Mouse (Mus musculus) ovary, postnatal 14 days (tissue): ENCODE measurements around the gene Gm49333.
A peak's percentile ranks its signal among the peaks of the same experiment; 100 is the strongest.

Source experiments
- DNase-seq: peaks from one replicate; pipeline ENCODE4 v3.0.0; 2022; ENCODE audit warnings: low spot score

Gm49333 gene

GRCm38 (mm10) chr16:20611357-20612227, at the start of gene Gm49333, which contains the start of the genes Eef1akmt4 and Alg3:
Gene Gm49333, plus strand, starts transcription at chr16:20611610.
Gene Eef1akmt4, plus strand, starts transcription at chr16:20611593.
Gene Alg3, minus strand, starts transcription at chr16:20611735.
- DNase-seq = peak; percentile 71

- no peak for DNase-seq
Measured at GRCm38 (mm10) chr16:20565075-20565474, 46.3 kb upstream of the Gm49333 start.

GRCm38 (mm10) chr16:20589366-20589938, 22.0 kb upstream of the Gm49333 start, which contains the start of gene Vwa5b2:
Gene Vwa5b2, plus strand, starts transcription at chr16:20589471.
- no peak for DNase-seq

- DNase-seq = no peak
Measured at GRCm38 (mm10) chr16:20589939-20590679, 21.3 kb upstream of the Gm49333 start.

GRCm38 (mm10) chr16:20590680-20591038, 20.8 kb upstream of the Gm49333 start:
- no peak for DNase-seq

GRCm38 (mm10) chr16:20591076-20591705, 20.2 kb upstream of the Gm49333 start:
- DNase-seq = no peak

GRCm38 (mm10) chr16:20595060-20595673, 16.2 kb upstream of the Gm49333 start:
- no peak for DNase-seq

DNA sequence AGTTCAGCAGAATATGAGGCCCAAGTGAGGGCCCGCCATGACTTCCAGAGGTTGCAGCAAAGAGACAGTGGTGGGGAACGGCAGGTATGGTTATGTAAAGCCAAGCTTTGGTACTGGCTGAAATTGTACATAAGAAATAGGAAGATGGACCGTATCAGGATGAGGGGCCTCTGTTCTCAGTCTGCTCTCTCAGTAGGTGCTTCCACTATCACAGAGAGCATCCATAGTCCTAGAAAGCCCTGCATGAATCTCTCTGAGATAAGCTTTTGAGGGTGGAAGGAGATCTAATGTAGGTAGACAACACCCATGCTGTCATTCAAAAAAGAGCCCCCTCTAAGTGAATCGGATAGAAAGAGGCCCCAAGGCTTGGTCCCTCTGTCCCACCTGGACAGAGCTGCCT, 15.7 kb upstream of the Gm49333 start:
- DNase-seq = no peak

GRCm38 (mm10) chr16:20596687-20597441, 14.5 kb upstream of the Gm49333 start:
- no peak for DNase-seq

DNA sequence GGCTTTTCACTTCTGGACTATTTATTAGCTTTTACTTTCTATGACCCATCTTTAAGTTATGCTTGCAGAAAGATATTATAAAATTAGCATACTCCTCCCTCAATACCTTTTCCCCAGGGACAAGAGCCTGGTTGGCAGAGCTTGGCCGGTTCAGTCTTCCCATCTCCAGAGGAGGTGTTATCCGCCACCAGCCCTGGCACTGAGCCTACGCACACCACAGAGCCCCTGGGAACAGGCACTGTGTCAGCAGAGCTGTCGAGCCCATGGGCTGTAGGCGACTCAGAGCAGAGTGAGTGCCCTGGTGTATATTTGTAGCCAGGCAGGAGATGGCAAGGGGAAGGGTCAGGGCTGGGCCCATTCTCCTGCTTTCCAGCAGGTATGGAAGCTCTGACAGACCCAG, 10.9 kb upstream of the Gm49333 start:
- no peak for DNase-seq

DNA sequence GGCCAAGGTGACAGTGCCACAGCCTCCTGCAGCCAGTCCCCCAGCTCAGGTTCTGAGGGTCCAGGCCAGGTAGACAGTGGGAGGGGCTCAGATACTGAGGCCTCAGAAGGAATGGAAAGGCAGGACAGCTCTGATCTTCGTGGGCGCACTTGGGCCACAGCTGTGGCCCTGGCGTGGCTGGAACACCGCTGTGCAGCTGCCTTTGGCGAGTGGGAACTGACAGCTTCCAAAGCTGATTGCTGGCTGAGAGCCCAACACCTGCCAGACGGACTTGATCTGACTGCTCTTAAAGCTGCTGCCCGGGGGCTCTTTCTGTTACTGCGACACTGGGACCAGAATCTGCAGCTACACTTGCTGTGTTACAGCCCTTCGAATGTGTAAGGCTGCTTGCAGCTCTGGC, 6.7 kb upstream of the Gm49333 start:
- DNase-seq = no peak

DNA sequence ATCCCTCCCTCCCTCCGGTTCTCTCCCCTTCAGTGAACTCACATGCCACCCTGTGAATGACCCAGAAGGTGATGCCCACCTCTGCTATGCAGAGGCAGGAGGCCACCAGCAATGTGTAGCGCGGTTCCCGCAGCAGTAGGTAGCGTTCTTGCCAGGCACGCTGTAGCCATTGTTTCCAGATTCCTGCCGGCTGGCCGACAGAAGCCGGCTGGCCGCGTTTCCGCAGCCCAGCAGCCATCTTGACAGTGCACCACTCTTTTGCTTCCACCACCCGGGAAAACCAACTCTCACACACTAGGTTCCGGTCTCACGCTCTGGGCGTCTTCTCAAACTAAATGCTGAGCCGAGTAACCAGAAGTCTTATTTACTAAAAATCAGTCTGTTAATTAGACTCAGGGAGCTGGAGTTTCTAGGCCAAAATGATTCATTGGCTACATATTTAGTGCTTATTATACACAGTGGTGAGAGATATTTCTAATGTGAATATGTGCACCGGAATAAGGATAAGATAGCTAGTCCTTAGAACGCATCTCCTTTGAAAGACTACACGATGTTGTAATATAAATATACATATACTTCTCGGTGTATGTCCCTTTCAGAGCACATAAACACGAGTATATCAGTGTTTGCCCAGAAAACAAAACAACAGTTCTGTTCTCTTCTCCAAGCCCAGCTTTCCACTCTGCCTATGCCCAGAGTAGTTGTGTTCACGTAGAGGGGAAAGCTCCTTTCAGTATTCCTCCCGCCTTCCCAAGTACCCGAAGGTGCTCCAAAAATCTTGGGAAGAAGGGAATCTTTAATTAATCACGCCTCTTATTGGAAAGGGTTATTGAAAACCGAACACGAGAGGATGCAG, 681 bp upstream of the Gm49333 start:
- DNase-seq = peak; percentile 75

DNA sequence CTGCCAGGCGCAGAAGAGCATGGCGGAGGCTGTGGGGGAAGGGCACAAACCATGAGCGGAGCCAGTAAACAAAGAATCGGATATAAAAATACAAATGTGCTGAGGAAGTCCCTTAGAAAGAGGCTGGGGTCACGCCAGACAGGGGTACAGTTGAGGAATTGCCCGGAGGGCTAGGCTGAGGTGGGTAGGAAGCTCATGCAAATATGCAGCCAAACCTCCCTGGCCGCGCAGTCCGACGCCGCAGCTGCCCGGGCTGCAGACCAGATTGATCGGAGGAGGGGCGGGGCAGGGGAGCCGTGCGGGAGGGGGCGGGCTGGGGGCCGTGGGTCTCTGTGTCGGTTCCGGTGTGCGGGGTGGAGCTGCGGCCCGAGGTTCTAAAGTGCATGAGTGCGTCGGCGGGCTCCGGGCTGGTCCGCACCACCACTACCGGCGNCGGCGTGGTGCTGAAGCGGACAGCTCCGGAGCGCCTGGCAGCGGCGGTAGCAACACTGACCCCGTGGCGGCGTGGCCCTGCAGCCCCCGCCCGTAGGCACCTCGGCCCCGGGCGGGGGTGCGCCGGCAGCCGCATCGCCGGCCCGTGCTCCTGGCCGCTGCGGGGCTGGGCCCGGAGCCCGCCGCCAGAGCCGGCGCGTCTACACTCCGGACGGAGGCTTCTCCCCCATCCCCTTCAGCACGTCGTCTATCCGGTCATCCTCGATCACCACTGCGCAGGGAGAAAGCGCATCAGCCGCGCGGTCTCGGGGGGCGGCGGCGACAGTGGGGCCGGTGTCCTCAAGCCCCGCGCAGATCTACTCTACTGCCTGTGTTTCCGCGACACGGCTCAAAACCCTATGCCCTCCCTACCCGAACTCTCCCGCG, 8.4 kb downstream of the Gm49333 start:
- DNase-seq = peak; percentile 21

DNA sequence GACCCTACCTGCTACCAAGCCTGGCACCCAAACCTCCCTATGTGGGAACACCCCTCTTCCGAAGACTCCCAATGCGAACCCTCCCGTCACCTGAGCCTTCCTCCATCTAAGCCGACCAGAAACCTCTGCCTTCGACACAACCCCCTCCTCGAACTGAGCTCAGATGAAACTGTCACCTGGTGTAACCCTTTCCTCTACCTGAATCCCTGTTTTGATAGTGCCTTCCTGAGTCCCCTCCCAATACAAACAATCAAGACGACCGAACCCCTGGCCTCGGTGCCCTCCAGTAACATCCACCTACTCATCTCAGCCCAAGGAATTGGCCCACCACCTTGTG, 9.0 kb downstream of the Gm49333 start:
- no peak for DNase-seq

GRCm38 (mm10) chr16:20620751-20621190, 9.4 kb downstream of the Gm49333 start:
- DNase-seq = no peak

GRCm38 (mm10) chr16:20621191-20621990, 10.0 kb downstream of the Gm49333 start, which contains the start of gene Camk2n2:
Gene Camk2n2, minus strand, starts transcription at chr16:20621287.
- DNase-seq = peak; percentile 16

GRCm38 (mm10) chr16:20621991-20622685, 10.7 kb downstream of the Gm49333 start:
- DNase-seq = peak; percentile 15

- no peak for DNase-seq
Measured at GRCm38 (mm10) chr16:20623211-20623610, 11.8 kb downstream of the Gm49333 start.
